Mouse (Mus musculus) thymus, adult 2 months (tissue): ENCODE measurements around the gene Rxfp2. TPM values are rescaled to one million over a fixed set of nuclear protein-coding genes. Genes with fewer than 3 reads are reported as not detected.

Experiments used
- DNase-seq: peaks from one replicate; pipeline ENCODE4 v3.0.0; 2021
- H3K27ac ChIP-seq: fragments of 200-500 bp; 2 replicates; pipeline ENCODE4 v1.5.1; 2012; ENCODE audit warnings: low read length, control low read depth; ENCODE audit not compliant: control insufficient read depth, insufficient read depth
- H3K27me3 ChIP-seq: fragments of 200-500 bp; 2 replicates; pipeline ENCODE4 v1.6.1; 2012; ENCODE audit warnings: mild to moderate bottlenecking, low read length, moderate library complexity, mixed read lengths; ENCODE audit not compliant: control insufficient read depth, insufficient read depth
- H3K36me3 ChIP-seq: fragments of 200-500 bp; 2 replicates; pipeline ENCODE4 v1.6.1; 2012; ENCODE audit warnings: mild to moderate bottlenecking, low read length, moderate library complexity; ENCODE audit not compliant: control insufficient read depth, insufficient read depth
- H3K4me1 ChIP-seq: fragments of 200-500 bp; replicated peaks from 2 replicates; pipeline ENCODE4 v1.6.1; 2012; ENCODE audit warnings: low read length; ENCODE audit not compliant: control insufficient read depth, insufficient read depth
- H3K4me3 ChIP-seq: fragments of 200-500 bp; 2 replicates; pipeline ENCODE4 v1.5.1; 2012; ENCODE audit warnings: mild to moderate bottlenecking, low read length, control low read depth, moderate library complexity; ENCODE audit not compliant: control insufficient read depth, insufficient read depth
- CTCF ChIP-seq: fragments of 200-500 bp; IDR thresholded peaks from 2 replicates; pipeline ENCODE4 v1.5.1; 2012; ENCODE audit warnings: mild to moderate bottlenecking, control low read depth, low read length, moderate library complexity, borderline replicate concordance; ENCODE audit not compliant: control insufficient read depth, poor library complexity, insufficient read depth; ENCODE audit errors: extremely low read depth
- POLR2A ChIP-seq: fragments of 200-500 bp; IDR thresholded peaks from 2 replicates; pipeline ENCODE4 v1.6.1; 2012; ENCODE audit warnings: mild to moderate bottlenecking, low read length, control low read depth, moderate library complexity; ENCODE audit not compliant: control insufficient read depth, poor library complexity, insufficient read depth; ENCODE audit errors: extremely low read depth
- WGBS: fragments of 180-500 bp; shearing (Covaris S2); methylation state at CpG from one replicate; pipeline ENCODE4 v1.1.7; 2018; 5-methylcytosine and 5-hydroxymethylcytosine counted together
- polyA plus RNA-seq: library from polyadenylated mRNA; depleted of rRNA; stranded (reverse); fragments of >200 nt; gene quantifications from 2 replicates; pipeline ENCODE4 v1.2.3, GENCODE M21; 2012

Gene Rxfp2
- polyA plus RNA-seq, 1 experiment, result 0.26 TPM

DNA sequence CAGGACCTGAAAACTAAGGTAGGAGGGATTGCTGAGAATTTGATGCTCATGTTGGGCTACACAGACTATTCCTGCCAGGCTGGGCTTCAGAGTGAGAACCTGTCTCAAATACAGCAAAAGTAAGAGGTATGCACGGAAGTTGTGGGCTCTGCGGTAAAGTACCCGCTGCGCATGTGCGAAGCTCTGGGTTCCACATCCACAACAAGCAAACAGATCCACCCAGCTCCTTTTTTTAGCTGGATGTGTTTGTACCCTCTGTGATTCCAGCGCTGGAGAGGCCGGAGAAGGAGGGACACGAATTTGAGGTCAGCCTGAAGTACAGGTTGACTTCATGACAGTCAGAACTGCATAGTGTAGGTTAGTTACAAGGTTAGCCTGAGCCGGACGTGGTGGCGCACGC lies 80.3 kb downstream of the Rxfp2 start:
- Histone ChIP-seq H3K27ac (no peak overlapping the region), H3K4me3 (no peak overlapping the region), H3K27me3 (no peaks in the 10 kb centered on the region), H3K4me1 (no peaks in the 10 kb centered on the region), H3K36me3 (no peaks in the 10 kb centered on the region)
- DNase-seq, result no peak
- WGBS, result 95% methylated on average over 12 of the region's 12 CpGs
- no peak for TF ChIP-seq POLR2A
- no peak for TF ChIP-seq CTCF

DNA sequence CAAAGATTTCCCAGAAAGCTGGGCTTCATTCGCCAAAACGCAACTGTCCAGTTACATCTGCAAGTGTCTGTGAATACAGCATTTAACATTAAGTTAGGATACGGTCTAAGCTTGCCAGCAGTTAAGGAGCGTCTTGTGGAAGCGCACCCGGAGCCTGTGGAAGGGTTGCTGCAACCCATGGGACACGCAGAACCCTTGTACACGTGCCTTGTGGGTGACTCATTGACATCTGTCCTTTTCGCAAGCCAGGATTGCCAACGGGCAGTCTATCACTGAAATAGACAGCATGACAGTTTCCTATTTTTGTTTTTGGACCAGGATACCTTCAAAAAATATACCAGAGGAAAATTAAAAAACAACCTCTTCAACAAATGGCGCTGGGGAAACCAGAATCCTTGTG lies 83.3 kb downstream of the Rxfp2 start:
- Histone ChIP-seq H3K27ac (no peak overlapping the region), H3K4me1 (no peaks in the 10 kb centered on the region), H3K4me3 (no peak overlapping the region), H3K36me3 (no peaks in the 10 kb centered on the region), H3K27me3 (no peaks in the 10 kb centered on the region)
- DNase-seq, result no peak
- WGBS, result 91% methylated on average over 11 of the region's 11 CpGs
- TF ChIP-seq CTCF (no peak), POLR2A (no peak)

DNA sequence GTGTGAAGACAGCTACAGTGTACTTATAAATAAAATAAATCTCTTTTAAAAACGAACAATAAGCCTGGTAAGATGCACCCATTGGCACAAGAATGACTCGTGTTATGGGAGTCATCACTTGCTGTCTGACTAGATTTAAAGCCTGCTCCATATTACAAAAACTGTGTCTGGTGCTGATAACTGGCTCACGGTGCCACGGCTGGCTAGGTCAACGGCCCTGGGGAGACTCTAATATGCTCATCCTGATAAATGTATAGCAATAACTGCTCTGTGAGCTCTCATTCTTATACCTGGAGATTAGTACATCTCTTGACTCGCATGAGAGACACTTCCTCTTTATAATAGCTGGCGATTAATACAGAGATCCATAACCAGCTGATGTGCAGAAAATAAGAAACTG lies 87.9 kb downstream of the Rxfp2 start:
- H3K27me3 ChIP-seq, result no peaks in the 10 kb centered on the region
- no peaks in the 10 kb centered on the region for H3K4me1 ChIP-seq
- H3K27ac ChIP-seq, result no peak overlapping the region
- DNase-seq, result no peak
- no peaks in the 10 kb centered on the region for H3K36me3 ChIP-seq
- no peak for TF ChIP-seq CTCF
- TF ChIP-seq POLR2A, result no peak
- WGBS, result 89% methylated on average over 7 of the region's 7 CpGs
- H3K4me3 ChIP-seq, result no peak overlapping the region

DNA sequence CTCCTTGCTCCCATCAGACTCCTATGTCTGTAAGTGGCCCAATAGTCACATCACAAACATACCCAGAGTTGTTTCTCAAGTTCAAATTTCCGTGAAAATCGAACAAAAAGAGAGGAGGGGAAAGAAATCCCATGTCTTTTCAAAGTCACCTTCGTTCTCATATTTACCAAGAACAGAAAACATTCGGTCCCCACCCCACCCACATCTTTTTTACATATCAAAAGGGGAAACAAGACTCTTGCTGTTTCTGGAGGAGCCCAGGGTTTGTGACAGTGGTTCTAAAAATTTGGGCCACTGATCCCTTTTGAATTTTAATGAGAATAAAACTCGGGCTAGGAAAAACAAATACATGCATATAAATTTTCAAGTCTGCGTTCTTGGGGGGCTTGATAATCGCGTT lies 92.8 kb downstream of the Rxfp2 start:
- H3K36me3 ChIP-seq, result no peaks in the 10 kb centered on the region
- WGBS, result 76% methylated on average over 8 of the region's 8 CpGs
- DNase-seq, result no peak
- peaks cover 4% of the 10 kb centered on the region; the same call in 1 of the 2 replicates for H3K4me1 ChIP-seq
- TF ChIP-seq POLR2A (no peak), CTCF (no peak)
- no peak overlapping the region for H3K27ac ChIP-seq
- no peaks in the 10 kb centered on the region for H3K27me3 ChIP-seq
- no peak overlapping the region for H3K4me3 ChIP-seq

DNA sequence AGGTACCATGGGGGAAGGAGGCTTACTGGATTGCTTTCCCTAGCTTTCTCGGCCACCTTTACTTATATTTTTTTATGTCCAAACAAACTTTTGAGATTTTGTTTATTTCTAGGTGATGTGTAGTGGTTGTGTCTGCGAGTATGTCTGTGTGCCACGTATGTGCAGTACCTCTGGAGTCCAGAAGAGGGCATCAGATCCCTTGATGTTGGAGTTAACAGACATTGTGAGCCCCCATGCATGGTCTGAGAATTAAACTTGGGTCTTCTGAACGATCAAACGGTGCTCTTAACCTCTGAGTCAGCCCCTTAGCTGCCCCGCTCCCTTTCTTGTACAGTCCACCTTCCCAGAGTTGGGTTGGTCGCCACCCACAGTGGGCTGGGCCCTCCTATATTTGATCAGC lies 95.5 kb downstream of the Rxfp2 start:
- TF ChIP-seq CTCF, result no peak
- TF ChIP-seq POLR2A, result no peak
- H3K4me3 ChIP-seq, result no peak overlapping the region
- H3K27ac ChIP-seq, result no peak overlapping the region
- 90% methylated on average over 7 of the region's 7 CpGs for WGBS
- peak; percentile 45 for DNase-seq
- H3K36me3 ChIP-seq, result no peaks in the 10 kb centered on the region
- peaks cover 12% of the 10 kb centered on the region for H3K4me1 ChIP-seq
- no peaks in the 10 kb centered on the region for H3K27me3 ChIP-seq

DNA sequence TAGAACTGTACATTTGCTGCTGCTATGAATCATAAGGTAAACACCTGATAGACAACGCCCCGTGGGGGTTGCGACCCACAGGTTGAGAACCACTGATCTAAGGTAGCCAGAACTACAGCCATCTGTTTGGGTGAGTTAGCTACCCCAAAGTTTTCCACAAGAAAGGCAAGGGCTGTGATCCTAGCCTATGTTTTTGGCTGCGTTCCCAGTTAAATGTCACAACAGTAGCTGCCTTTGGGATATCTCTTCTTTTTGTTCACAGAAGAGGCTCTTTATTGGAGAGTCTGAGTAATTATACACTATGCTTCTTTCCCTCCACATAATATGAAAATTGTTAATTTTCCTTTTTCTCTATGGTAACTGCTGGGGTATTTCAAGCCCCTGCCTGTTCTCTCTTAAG lies 96.3 kb downstream of the Rxfp2 start:
- no peak overlapping the region for H3K4me3 ChIP-seq
- H3K4me1 ChIP-seq, result peaks cover 13% of the 10 kb centered on the region
- DNase-seq, result no peak
- 93% methylated on average over 4 of the region's 4 CpGs for WGBS
- no peaks in the 10 kb centered on the region for H3K27me3 ChIP-seq
- no peak for TF ChIP-seq CTCF
- TF ChIP-seq POLR2A, result no peak
- H3K36me3 ChIP-seq, result no peaks in the 10 kb centered on the region
- no peak overlapping the region for H3K27ac ChIP-seq
